Mouse (Mus musculus) gastrocnemius, adult 8-10 months (tissue): ENCODE data around the gene Etfa. TPM values are rescaled to one million over a fixed set of nuclear protein-coding genes. Genes with fewer than 3 reads are reported as not detected.

Experiments
- DNase-seq, 2 experiments: peaks; one replicate each; pipeline ENCODE4 v3.0.0; 2022; ENCODE audit warnings: low spot score in 2 of 2
- total RNA-seq, 4 experiments: library from RNA; stranded (reverse); gene quantifications; 2 replicates each; pipeline ENCODE4 v1.2.4; 2022

Etfa gene
- 100 to 1,000 TPM; 216 to 259 (median 240) TPM for total RNA-seq

- peak; percentile 87 to 94 for DNase-seq
These were observed at the start of gene Etfa for GRCm38 (mm10) chr9:55512027-55512543. TSS of gene Etfa (minus strand) at chr9:55512243.

DNA sequence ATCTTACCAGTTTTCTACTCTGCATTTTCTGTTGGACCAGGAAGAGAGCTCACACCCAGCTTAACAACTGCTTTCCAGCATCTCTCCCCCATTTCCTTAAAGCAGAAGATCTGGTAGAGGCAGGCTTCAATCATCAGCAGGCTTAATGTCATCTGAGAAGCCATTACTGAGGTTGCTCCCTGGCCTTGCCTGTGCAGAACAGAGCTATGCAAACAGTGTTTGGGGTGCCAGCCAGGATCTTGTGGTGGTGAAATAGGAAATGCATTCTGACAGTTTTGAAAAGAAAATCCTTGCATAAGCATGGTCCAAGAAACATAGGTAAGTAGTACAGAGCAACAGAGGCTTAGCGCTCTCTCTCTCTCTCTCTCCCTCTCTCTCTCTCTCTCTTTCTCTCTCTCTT, 48.9 kb upstream of the Etfa start:
- no peak for DNase-seq

DNA sequence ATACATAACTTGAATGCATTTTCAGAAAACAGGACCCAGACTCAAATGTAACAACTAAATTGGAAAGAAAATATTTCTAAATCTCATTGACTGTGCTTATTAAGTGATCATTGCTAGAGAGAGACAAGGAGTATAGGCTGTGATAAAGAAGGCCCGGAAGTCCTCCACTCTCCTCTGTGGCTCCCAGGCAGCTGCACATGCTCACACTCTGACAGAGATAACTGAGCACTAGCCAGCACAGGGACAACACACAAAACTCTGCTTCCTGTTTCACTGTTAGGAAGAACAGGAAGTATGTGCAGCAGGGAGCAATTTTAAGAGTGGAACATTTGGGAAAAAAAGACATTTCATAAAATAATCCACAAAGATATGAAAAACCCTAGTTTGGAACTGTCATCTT, 42.9 kb upstream of the Etfa start:
- no peak for DNase-seq

- DNase-seq, result no peak
These were observed 37.4 kb upstream of the Etfa start for GRCm38 (mm10) chr9:55549302-55549890.

DNA sequence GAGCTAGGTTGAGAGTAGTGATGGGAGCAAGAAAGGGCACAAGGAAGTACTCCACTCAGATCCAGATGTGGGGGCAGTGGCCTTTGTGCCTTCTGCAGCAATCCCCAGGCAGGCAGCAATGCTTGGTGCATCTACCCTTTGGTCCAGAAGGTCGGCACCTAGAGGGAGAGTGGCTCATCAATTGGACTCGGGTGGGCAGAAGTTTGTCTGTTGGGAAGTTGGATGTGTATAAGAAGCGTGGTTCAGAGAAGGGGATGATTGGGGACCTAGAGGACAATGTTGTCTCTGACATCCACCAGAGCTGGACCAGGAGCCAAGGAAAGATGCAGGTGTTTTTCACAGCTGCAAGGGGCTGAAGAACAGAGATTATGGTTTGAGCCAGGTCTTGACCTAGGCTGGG, 36.8 kb upstream of the Etfa start:
- DNase-seq, result no peak

DNA sequence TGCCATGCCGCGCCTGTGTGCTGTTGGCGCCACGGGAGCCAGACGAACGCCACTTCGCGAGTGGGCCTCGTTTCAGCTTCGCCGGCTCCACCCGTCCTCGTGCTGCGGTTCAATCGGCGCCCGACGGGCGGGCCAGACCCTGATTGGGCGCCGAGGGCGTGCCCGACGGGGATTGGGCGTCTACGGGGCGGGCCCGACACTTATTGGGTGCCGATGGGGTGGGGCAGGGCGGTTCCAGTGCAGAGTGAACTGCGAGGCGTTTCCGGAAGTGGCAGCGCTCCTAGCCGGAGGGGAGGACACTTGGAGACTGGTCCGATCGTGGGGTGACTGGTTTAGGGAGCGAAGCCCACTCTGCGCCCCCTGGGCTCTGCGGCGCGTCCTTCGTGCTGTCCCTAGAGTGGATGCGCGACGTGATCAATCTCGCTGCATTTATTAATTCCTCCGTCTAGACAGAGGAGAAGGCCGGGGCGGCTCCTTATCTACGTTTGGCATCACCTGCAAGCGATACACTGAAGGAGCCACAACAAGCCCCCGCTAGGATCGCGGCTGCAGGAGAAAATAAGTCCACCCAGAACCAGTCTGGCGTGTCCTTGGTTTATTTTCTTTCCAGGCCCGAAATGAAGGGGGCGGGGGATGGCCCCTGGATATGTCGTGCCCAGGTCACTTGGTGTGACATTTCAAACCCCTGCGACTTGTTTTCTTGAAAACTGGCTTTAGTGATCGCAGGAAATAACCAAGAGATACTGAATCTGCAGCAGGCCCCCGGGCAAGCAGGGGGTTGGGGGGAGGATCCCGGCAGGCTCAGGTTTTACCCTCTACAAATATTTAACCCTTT, 34.4 kb upstream of the Etfa start:
- peak; percentile 4 to 34 for DNase-seq

DNA sequence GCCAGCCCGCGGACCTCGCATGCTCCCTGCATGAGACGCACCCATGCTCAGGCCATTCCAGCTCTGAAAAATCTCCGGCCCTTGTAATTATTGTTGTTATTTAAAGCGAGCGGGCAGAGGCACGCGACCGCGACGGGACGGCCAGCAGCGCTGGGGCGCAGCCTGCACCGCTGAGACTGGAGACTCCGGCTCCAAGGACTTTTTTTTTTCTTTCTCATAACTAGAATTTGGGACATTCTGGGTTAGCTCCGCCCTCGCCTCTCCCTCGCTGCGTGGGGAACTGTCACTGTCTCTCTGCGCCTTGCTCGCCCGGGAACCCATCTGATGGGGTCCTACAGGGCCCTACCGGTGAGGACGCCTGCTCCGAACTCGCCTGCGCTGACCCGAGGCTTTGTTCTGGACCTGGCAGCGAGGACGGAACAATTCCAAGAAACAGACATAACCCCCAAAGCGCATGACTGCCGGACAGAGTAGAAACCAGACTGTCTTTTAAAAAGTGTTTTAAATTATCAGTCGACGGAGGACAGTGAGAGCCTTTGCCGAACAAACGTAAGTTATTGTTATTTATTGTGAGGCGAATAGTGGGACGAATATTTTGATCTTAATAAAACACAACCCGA, 33.6 kb upstream of the Etfa start:
- DNase-seq, result no peak

- peak in 1 of 2 experiments; percentile 8 for DNase-seq
These were observed 33.0 kb upstream of the Etfa start for GRCm38 (mm10) chr9:55544861-55545555.

DNA sequence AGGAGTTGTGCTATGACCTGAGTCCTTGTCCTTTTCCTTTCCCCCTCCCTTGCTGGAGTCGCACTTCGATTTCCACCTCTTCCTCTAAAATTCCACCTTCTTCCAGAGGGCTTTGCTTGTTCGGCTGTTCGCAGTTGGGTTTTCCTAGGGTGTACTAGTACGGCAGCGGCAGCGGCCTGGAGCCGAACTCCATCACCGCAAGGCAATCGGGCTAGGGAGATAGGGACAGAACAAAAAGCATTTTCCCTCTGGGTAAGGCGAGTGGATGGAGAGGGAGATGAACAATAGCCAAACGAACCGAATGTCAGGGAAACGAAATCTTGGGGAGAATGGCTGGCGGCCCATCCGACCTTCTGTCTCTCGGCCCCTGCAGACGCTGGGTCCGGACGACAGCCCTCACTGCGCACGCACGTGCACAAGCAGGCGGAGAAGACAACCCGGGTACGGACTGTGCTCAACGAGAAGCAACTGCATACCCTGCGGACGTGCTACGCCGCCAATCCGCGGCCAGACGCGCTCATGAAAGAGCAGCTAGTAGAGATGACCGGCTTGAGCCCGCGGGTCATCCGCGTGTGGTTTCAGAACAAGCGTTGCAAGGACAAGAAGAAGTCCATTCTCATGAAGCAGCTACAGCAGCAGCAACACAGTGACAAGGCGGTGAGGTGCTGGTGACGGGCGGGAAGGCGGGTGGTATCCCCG, 31.8 kb upstream of the Etfa start:
- peak in 1 of 2 experiments; percentile 4 for DNase-seq

- DNase-seq, result no peak
These were observed 31.3 kb upstream of the Etfa start for GRCm38 (mm10) chr9:55543336-55543702.

- no peak for DNase-seq
These were observed 30.6 kb upstream of the Etfa start for GRCm38 (mm10) chr9:55542366-55543325.

GRCm38 (mm10) chr9:55541681-55542365, 29.8 kb upstream of the Etfa start:
- DNase-seq, result peak in 1 of 2 experiments; percentile 8

GRCm38 (mm10) chr9:55540888-55541287, 28.8 kb upstream of the Etfa start:
- peak; percentile 3 to 17 for DNase-seq

GRCm38 (mm10) chr9:55540391-55540770, 28.3 kb upstream of the Etfa start:
- DNase-seq, result no peak

DNA sequence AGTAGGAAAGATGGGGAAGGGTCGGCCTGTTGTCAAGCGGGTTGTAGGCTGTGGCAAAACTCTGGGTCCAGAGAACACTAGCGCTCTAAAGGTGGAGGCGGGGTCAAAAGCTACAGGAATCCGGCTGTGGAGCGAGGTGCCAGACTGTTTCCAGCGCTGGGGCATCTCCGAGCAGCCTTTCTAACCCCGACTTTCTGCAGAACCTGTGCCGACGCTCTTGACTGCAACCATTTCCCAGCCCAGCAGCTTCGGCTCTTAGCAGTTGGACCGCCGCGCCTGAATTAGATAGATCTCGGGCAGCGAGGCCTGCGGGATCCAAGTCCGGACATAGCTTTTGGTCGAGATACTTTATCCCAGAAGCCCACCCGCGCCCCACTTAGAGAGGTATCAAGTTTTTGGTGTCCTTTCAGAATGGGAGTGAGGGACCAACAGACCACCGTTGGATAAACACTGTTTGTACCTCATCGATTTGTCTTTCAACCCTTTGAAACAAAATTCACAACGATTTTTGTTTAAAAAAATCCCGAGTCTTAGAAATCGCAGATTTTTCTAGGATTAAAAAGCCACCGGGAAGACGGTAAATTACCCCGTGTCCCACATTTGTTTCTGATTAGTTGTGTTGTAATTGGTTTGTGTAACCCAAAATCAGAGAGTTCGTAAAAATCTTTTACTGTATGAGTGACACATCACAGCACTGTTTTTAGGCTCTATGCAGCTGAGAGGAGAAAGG, 27.8 kb upstream of the Etfa start:
- DNase-seq, result no peak

GRCm38 (mm10) chr9:55539006-55539405, 27.0 kb upstream of the Etfa start:
- DNase-seq, result no peak

GRCm38 (mm10) chr9:55538377-55538776, 26.3 kb upstream of the Etfa start, which contains the start of gene Isl2:
TSS of gene Isl2 (plus strand) at chr9:55538672.
- DNase-seq, result no peak

- DNase-seq, result peak; percentile 26 to 27
These were observed 23.9 kb upstream of the Etfa start for GRCm38 (mm10) chr9:55535907-55536306.

DNA sequence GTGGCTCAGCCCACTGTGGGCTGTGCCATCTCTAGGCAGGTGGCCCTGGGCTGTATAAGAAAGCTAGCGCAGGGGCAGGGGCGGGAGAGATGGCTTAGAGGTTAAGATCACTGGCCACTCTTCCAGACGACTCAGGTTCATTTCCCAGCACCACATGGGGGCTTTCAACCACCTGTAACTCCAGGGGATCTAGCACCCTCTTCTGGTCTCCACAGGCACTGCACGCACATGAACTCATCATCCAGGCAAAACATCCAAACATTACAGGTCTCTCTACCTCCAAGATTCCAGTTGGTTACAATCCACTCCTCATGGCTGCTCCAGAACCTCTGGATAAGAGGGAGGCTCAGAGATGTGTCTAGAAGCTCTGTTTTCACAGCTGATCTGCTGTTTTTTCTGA, 13.7 kb upstream of the Etfa start:
- no peak for DNase-seq
